Mouse (Mus musculus): Measurements from ENCODE around the gene Dnaaf5.

DNA sequence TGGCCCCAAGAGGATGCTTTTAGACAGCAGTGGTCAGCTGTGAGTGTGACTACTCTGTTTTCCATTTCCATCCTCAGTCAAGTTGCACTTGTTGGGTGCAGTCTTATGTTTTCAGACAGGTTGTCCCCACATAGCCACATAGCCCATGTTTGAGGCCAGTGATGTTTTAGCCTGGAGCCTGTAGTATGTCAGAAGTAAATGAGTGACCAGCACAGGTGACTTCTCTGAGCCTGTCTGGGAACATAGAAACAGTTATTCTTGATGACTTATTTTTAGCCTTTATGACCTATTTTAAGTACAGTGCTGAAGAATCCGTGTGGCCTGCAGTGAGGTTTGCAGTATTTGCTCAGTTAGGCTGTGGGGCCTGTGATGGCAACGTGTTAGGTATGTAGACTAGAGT, 66.1 kb downstream of the Dnaaf5 start:
- no peak for TF ChIP-seq TAL1 (IDR thresholded peaks at IDR 0.05; ENCODE audit: low read length)
- no peak for TF ChIP-seq GATA1 (IDR thresholded peaks at IDR 0.05; ENCODE audit: low read length)

All from erythroblast, embryonic 14.5 days (primary cell).